8 mouse cellular contexts compared by ENCODE assay signal in genomic region chr2:119298330-119298729, GRCm38 (mm10). TPM values are rescaled to one million over a fixed set of nuclear protein-coding genes. Genes with fewer than 3 reads are reported as not detected.
DNase-seq lines count a peak whose midpoint lies in the region; ATAC-seq and TF ChIP-seq lines count a peak whose summit lies in the region.

No protein-coding gene starts in this region.

- no peaks in the 10 kb centered on the region for H3K9me3 ChIP-seq in kidney, embryonic 16.5 days (ENCODE audit: low read length)
- H3K9me3 ChIP-seq in ES-E14 (ENCODE audit: control insufficient read depth, insufficient read depth, low read depth, low read length): no peaks in the 10 kb centered on the region
- H3K9me3 ChIP-seq in heart, embryonic 12.5 days (replicated peaks): no peaks in the 10 kb centered on the region

- H3K36me3 ChIP-seq in kidney, embryonic 16.5 days (ENCODE audit: insufficient read depth, low read length): peaks cover 44% of the 10 kb centered on the region
- H3K36me3 ChIP-seq in ES-E14 (ENCODE audit: control insufficient read depth, insufficient read depth, low read length, poor library complexity, severe bottlenecking): peaks cover 37% of the 10 kb centered on the region; the same call in 1 of the 2 replicates
- H3K36me3 ChIP-seq in heart, embryonic 12.5 days: peaks cover 52% of the 10 kb centered on the region

- in situ Hi-C loops in ES-E14 (cut with MboI; ENCODE audit: low sequenced_read_pairs in 2 of 2, unreplicated experiment in 2 of 2): loop anchor here in 1 of 2 experiments (10.0 kb wide), 1 partner anchor 216 kb away; no protein-coding TSS in a partner anchor

- ATAC-seq in kidney, embryonic 16.5 days (ENCODE audit: low FRiP score, low TSS enrichment): no peak
- ATAC-seq in heart, embryonic 12.5 days (ENCODE audit: insufficient number of reproducible peaks, low FRiP score): no peak
- ATAC-seq in monocyte, adult 5-6 weeks (replicated peaks; ENCODE audit: insufficient number of reproducible peaks, low FRiP score, low TSS enrichment, poor library complexity, severe bottlenecking): no peak

- DNase-seq in kidney, adult 11 months: peak; percentile 71
- peak; percentile 43 for DNase-seq in ES-E14 (ENCODE audit: low read depth, low spot score)
- DNase-seq in cerebellum, adult 11-12 months: peak; percentile 64
- peak; percentile 67 for DNase-seq in left cerebral cortex, postnatal 4 days
- peak; percentile 52 for DNase-seq in right cerebral cortex, adult 18-20 months

- peaks cover 18% of the 10 kb centered on the region for H3K4me1 ChIP-seq in kidney, embryonic 16.5 days (ENCODE audit: insufficient read depth, low read length)
- H3K4me1 ChIP-seq in ES-E14 (ENCODE audit: control insufficient read depth in 2 of 2, insufficient read depth in 2 of 2, low read length in 2 of 2, poor library complexity in 1 of 2): peaks cover 1 to 13% of the 10 kb centered on the region in 2 experiments; a peak in 2 of 4 replicates
- H3K4me1 ChIP-seq in heart, embryonic 12.5 days (replicated peaks): peaks cover 27% of the 10 kb centered on the region

- H3K4me2 ChIP-seq in kidney, embryonic 16.5 days (replicated peaks; ENCODE audit: low read depth, low read length): no peak overlapping the region
- no peak overlapping the region for H3K4me2 ChIP-seq in heart, embryonic 12.5 days

- H3K9ac ChIP-seq in kidney, embryonic 16.5 days (replicated peaks; ENCODE audit: low read length): no peak overlapping the region
- no peak overlapping the region for H3K9ac ChIP-seq in ES-E14 (ENCODE audit: insufficient read depth, low read depth, low read length, poor library complexity, severe bottlenecking)
- H3K9ac ChIP-seq in heart, embryonic 12.5 days: no peak overlapping the region

- intact Hi-C loops in left cerebral cortex, postnatal 4 days (cut with DNase I): loop anchor here (10.0 kb wide), 1 partner anchor 116 kb away; no protein-coding TSS in a partner anchor

- WGBS in kidney, embryonic 16.5 days: 41% methylated on average over 5 of the region's 5 CpGs
- 38% methylated on average over 5 of the region's 5 CpGs for WGBS in heart, embryonic 12.5 days

- no peak overlapping the region for H3K27ac ChIP-seq in kidney, embryonic 16.5 days (ENCODE audit: low read length)
- H3K27ac ChIP-seq in ES-E14 (ENCODE audit: insufficient read depth, low read depth, low read length, poor library complexity, severe bottlenecking): no peak overlapping the region
- 0 out of 2 replicates have a peak overlapping the region, but pooled peaks have one; percentile 22 for H3K27ac ChIP-seq in heart, embryonic 12.5 days (ENCODE audit: poor library complexity, severe bottlenecking)

- no peaks in the 10 kb centered on the region for H3K27me3 ChIP-seq in kidney, embryonic 16.5 days (ENCODE audit: insufficient read depth, low read length)
- no peaks in the 10 kb centered on the region for H3K27me3 ChIP-seq in heart, embryonic 12.5 days (replicated peaks)

- no peak overlapping the region for H3K4me3 ChIP-seq in kidney, embryonic 16.5 days (ENCODE audit: low read length)
- no peak overlapping the region for H3K4me3 ChIP-seq in ES-E14 (ENCODE audit: insufficient read depth in 1 of 2, low read depth in 1 of 2, low read length in 2 of 2, poor library complexity in 1 of 2, severe bottlenecking in 1 of 2)
- H3K4me3 ChIP-seq in heart, embryonic 12.5 days: no peak overlapping the region

TF ChIP-seq in ES-E14, 5 proteins besides CTCF, POLR2A, EP300 and RAD21:
- TF ChIP-seq ZC3H11A (IDR thresholded peaks at IDR 0.05; ENCODE audit: borderline replicate concordance, low read depth, low read length): peak; percentile 58; the same call in 1 of the 2 replicates
- TF ChIP-seq ZNF384 (IDR thresholded peaks at IDR 0.05; ENCODE audit: low read depth, low read length): no peak

RNA-seq across cellular contexts. Expression of gene Vps18, which starts 9.8 kb away (rescaled TPM):
- polyA plus RNA-seq in kidney, embryonic 16.5 days (2015; fragmentation: Nextera tagmentation; extraction: Ambion mirVana): 23.0 and 23.1 TPM in 2 replicates
- total RNA-seq in ES-E14 (2012; rRNA removed): 17.0 and 17.8 TPM in 2 replicates
- 15.2 and 15.8 TPM in 2 replicates for polyA plus RNA-seq in heart, embryonic 12.5 days (2016; fragmentation: Nextera tagmentation; extraction: Ambion mirVana)
- 10 to 100 TPM; 29.3 to 31.3 TPM for total RNA-seq in left cerebral cortex, postnatal 4 days (2021)
- total RNA-seq in monocyte, adult 5-6 weeks (2017): 20.7 to 33.0 TPM (median 21.1 TPM) in 3 replicates

RNA-seq across cellular contexts. Expression of gene Dll4, which starts 27.3 kb away (rescaled TPM):
- 12.9 and 13.5 TPM in 2 replicates for polyA plus RNA-seq in kidney, embryonic 16.5 days (2015; fragmentation: Nextera tagmentation; extraction: Ambion mirVana)
- total RNA-seq in ES-E14 (2012; rRNA removed): 0.27 and 0.42 TPM in 2 replicates
- polyA plus RNA-seq in heart, embryonic 12.5 days (2016; fragmentation: Nextera tagmentation; extraction: Ambion mirVana): 6.5 and 6.8 TPM in 2 replicates
- total RNA-seq in left cerebral cortex, postnatal 4 days (2021): 1 to 10 TPM; 5.3 to 6.8 TPM
- 0.19 to 0.85 TPM in 2 of 3 replicates, not detected in the other for total RNA-seq in monocyte, adult 5-6 weeks (2017)

RNA-seq across cellular contexts. Expression of gene Rhov, which starts 27.3 kb away (rescaled TPM):
- polyA plus RNA-seq in kidney, embryonic 16.5 days (2015; fragmentation: Nextera tagmentation; extraction: Ambion mirVana): 1.8 and 2.3 TPM in 2 replicates
- total RNA-seq in ES-E14 (2012; rRNA removed): 1.8 and 1.9 TPM in 2 replicates
- 0.10 and 0.13 TPM in 2 replicates for polyA plus RNA-seq in heart, embryonic 12.5 days (2016; fragmentation: Nextera tagmentation; extraction: Ambion mirVana)
- total RNA-seq in left cerebral cortex, postnatal 4 days (2021): 10 to 100 TPM; 20.4 to 23.9 TPM
- total RNA-seq in monocyte, adult 5-6 weeks (2017): 0.48 TPM in 1 of 3 replicates, not detected in the others

RNA-seq across cellular contexts. Expression of gene Chac1, which starts 52.7 kb away (rescaled TPM):
- 0.86 and 1.3 TPM in 2 replicates for polyA plus RNA-seq in kidney, embryonic 16.5 days (2015; fragmentation: Nextera tagmentation; extraction: Ambion mirVana)
- total RNA-seq in ES-E14 (2012; rRNA removed): 20.9 and 31.0 TPM in 2 replicates
- polyA plus RNA-seq in heart, embryonic 12.5 days (2016; fragmentation: Nextera tagmentation; extraction: Ambion mirVana): 0.12 and 0.31 TPM in 2 replicates
- total RNA-seq in left cerebral cortex, postnatal 4 days (2021): 1 to 10 TPM; 6.7 to 7.7 TPM
- total RNA-seq in monocyte, adult 5-6 weeks (2017): 0.49 TPM in 1 of 3 replicates, not detected in the others
